Mouse (Mus musculus) c-Kit-positive CD71-positive TER-119-negative erythroid progenitor cells, embryonic 14.5 days (primary cell): ENCODE measurements around the gene Cep41.

ENCODE experiments used
- DNase-seq: peaks from one replicate; pipeline ENCODE4 v3.0.0-alpha.2; 2013; ENCODE audit warnings: low read depth

Cep41 gene

DNA sequence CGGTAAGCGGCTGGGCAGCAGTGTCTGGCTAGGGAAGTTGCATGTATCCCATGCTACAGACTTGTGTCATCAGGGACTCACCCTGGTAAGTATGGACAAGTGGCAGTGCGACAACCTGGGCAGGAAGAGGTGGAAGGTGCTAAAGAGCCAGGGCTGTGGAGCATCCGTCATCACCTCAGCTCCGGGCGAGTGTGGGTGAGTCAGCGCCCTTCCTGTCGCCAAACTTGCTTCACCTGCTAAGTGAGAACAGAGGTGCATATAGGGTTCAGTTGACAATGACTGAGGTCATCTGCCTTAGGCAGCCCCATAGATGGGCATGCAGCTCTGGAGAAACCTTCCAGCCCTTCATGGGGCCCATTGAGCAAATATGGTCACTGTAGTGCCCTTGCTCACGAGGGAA is 68.8 kb downstream of the Cep41 start:
- no peak for DNase-seq

GRCm38 (mm10) chr6:30621986-30622389 is 71.6 kb downstream of the Cep41 start:
- DNase-seq, result no peak

DNA sequence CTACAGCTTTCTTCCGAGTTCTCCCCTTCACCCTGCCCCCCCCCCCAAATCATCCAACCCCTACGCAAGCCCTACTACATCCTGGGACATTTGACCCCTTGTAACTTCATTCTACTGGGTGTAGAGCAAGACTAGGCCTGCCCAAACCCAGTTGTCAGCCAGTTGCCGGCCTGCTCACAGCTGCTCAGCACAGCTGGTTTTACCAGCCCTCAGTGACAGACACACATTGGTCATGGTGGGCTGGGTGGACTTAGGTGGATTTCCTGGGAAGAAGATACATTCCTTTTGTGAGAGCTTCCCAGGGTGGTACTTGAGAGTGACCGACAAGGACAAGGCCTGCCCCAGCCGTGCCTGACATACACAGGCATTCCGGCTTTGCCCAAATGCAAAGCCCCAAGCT is 72.6 kb downstream of the Cep41 start:
- no peak for DNase-seq

- DNase-seq, result no peak
Measured at GRCm38 (mm10) chr6:30620591-30620990, 73.0 kb downstream of the Cep41 start.

GRCm38 (mm10) chr6:30619606-30620005 is 73.9 kb downstream of the Cep41 start:
- DNase-seq, result no peak

- no peak for DNase-seq
Measured at GRCm38 (mm10) chr6:30618735-30619134, 74.8 kb downstream of the Cep41 start.

DNA sequence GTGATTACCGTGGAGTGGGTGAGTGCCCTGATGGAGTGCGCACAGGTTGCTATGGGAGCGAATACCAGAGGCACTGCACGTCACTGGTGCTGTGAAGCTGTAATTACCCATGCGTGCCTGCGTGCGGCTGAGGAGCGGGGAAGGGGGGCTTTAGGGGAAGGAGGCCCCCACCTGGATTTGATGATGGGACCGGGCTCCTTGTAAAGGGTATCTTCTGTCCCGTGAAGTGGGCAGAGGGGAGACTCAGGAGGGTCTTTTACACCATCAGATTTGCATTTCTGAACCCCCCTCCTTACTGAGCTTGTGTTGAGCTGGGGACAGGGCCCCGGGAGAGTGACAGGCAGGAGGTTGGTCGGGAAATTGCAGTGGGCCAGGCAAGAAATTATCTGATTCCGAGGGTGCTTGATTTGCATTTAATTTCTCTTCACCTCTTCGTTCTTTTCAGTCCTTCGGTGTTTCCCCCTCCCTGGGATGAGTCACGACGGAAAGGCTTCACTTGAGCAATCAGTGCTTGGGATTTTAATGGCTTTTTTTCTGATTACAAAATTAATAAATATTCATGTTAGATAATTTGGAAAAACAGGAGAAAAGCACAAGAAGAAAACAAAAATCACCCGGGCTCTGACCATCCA is 75.5 kb downstream of the Cep41 start:
- no peak for DNase-seq

DNA sequence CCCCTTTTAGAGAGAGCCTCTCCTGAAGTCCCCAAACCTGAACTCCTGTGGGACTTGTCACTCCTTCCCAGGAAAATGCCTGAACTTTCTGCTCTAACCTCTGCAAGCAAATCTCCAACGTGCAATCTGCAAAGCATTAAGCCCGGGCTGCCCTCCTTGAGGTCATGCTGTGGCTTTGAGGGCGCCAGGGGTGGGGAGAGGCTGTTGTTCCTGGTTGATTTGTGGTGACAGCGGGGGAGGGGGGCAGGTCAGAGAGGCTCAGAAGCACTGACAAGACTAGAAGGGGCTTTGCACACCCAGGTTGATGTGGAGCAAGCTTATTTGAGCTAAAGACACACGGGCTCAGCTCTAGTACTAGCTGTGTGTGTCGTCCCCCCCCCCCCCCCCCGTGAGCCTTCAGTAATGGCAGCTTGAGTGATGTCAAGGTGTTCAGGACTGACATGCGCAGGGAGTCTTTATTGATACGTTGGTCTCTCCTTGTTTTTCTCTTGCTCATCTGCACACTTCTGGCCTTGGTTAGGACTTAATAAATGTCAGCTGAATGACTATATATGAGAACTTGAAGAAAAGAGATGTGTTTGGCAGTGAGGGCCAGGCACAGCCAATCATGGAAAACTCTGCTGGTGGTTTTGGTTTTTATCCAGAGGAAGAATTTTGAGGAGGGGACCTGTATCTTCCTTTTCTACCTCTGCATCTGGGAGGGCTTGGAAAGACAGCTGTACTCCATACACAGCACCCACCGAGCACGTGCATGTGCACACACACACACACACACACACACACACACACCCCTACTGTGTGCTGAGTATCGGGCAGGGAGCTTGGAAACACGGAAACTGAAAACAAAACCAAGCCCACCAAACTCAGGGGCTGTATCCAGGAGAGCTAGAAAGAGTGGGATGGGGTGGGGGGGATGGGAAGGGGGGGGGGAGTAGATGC is 76.3 kb downstream of the Cep41 start:
- DNase-seq, result no peak

- no peak for DNase-seq
Measured at GRCm38 (mm10) chr6:30616491-30616941, 77.0 kb downstream of the Cep41 start.

DNA sequence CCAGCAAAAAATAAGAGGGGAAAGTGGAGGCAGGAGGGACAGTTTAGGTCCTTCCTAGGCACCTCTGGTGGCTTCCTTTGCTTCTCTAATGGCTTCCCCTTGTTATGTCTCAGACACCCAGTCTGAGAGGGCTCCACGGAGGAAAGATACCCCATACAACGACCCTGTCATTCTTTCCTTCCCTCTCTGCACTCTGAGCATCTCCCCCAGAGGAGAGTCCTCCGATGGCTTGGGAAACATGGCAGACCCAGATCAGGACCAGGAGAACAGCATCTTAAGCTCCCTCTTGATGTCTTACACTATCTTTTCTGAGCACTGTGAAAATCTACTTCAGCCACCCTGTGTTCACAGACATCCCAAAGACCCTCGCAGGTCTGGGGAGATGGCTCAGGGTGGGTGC is 77.8 kb downstream of the Cep41 start:
- no peak for DNase-seq

DNA sequence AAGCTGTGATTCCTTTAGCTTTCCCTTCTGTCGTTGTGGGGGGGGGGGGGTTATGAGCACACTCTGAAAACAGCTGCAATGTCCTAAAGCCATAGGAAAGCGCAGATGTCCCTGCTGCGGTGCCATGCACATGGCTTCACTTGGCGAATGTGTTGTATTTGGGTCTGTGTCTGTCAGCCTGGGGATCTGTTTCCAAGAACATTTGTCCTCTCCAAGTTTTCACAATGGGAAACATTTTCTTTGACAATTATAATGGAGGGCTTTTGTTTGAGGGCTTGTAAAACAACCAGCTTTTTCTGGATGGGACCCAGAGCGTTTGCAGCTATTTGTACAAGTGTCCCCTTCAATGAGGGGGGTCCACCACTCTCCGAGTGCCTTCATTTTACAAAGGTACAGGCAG is 79.3 kb downstream of the Cep41 start:
- no peak for DNase-seq

DNA sequence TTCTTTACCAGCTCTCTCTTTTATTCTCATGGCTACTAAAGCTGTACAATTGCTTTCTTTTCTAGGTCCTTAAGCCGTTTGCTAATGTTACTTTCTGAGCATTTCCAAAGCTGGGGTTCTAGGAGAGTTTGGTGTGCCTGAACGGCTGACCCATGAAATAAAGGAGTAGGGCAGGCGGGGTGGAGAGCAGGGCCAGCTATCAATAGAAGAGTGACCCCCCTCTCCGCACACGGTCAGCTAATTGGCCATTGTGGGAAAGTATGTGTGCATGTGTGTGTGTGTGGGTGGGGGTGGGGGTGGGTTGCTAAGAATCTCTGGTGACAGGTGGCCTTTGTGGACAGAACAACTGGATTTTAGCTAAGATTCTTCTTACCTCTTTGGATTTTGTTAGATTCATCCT is 82.3 kb downstream of the Cep41 start:
- no peak for DNase-seq

DNA sequence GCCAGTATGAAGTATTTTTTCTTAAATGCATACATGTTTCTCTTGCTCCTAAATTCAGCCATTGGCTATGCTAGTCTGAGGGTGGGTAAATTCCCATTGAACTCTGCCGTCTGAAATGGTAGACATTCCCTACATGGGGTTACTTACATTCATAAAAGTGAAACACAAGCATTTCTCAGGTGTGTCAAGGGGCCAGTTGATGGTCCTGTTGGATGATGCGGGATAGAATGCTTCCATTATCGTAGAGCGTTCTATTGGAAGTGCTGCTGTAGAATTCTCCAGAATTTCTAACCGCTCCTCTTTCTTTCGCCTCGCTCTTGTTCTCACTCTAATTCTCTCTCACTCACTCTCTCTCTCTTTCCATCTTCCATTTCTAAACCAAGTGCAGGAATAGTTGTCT is 82.8 kb downstream of the Cep41 start, which contains the start of gene Cpa5:
TSS of gene Cpa5 (plus strand) at position 301 of the 400 bp plus-strand sequence.
- DNase-seq, result no peak

DNA sequence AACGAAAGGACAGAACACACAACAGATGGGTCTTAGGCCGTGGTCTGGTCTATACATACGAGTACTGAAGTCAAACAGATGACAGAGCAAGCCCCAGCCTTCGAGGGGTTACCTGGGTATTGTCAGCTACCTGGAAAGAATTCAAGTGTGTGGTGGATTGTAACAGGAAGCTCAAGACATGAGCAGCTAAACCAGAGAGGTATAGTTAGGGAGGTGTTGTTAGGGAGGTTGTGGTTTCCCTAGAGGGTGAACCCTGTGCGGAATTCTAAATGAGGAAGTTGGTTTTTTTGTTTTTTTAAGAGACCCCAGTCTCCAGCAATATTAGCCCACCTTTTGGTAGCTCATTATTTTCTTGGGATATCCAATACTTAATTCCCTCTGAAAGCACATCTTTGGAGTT is 87.9 kb downstream of the Cep41 start:
- no peak for DNase-seq

GRCm38 (mm10) chr6:30605111-30605510 is 88.4 kb downstream of the Cep41 start:
- DNase-seq, result no peak

GRCm38 (mm10) chr6:30604342-30604867 is 89.1 kb downstream of the Cep41 start:
- DNase-seq, result no peak
